Mouse (Mus musculus) natural killer cell, adult 2 months (primary cell): ENCODE results near the gene Tars2.
"Not testable (repeated sequence)": the region's sequence is repeated elsewhere in the genome, so short reads cannot be mapped to it uniquely, and the experiment has no call there.

ENCODE experiments used
- DNase-seq, 2 experiments: peaks; one replicate each; pipeline ENCODE4 v3.0.0; 2022; ENCODE audit warnings: low spot score in 2 of 2

Gene Tars2

DNA sequence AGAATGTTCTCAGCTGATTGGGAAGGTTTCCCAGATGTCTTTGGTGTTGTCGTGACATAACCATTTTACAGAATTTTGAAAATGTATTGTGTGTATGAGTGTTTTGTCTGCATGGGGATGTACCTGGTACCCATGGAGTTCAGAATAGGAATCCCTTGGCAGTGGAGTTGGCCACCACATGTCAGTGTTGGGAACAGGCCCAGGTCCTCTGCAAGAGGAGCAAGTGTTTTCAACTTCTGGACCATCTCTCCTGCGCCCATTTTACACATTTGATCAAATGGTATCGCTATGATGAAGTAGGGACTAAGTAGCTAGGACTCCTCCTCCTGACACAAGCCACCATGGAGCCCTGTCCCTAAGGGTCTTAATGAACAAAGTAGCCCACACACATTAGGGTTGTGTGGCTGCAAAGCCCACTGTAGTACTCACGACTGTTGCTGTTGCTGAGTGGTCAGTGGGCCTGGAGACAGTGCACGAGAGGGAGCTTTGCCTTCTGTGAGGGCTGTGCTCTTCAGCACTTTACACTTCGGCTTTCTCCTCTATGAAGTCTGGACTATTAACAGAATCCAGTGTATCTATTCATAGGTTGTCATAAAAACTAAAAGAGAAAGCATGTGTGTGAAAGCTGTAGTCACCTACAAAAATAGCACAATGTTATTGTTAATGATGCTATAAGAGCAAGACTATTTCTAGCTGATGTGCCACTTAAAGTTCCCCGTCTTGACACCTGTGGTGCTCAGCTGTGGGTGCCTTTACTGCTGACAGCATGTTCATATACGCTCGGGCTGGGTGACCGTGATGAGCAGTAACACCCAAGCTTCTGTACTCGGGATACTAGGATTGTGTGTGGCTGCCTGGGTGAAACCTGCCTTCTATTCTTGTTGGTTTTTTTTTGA lies 65.0 kb downstream of the Tars2 start:
- DNase-seq = no peak

DNA sequence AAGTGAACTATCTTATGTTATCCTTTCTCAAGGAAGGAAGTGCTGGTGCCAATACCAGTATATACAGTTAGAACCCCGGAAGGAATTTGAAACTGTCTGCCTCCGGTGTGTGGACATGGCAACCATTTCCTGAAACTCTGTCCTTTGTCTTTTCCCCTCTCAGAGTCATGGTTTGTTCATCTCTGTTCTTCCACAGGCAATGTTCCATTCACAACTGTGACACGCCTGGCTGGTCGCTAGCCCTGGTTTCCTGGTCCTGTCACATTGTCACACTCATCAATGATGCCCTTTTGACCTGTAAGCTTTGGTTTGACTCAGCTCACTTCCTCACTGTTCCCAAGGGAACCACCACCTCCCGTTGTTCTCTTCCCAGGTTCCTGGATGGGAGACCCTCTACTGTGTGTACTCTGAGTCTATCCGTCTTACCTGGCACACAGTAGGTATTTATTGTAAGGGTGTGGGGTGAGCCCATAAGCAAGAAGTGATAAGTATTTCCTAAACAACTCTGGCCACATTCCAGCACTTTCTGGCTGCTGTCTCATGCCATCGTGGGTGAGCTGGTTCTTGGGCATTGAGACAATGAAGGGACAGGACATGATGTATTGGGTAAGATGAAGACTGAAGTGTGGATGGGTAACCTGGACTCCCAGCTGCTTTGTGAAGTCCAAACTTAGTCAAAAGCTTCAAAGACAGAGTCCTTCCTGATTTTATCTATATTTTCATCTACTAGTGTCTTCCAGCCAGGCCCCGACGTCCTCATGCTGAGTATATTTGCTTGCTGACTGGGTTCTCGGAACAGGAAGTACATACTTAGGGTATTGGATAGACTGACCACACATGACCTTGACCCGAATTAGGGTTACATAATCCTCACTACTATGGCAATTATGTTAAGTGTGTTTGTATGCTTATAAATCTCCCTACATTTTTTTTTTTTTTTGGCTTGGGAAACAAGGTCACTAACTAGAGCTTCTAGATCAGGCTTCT lies 65.9 kb downstream of the Tars2 start:
- DNase-seq = no peak

DNA sequence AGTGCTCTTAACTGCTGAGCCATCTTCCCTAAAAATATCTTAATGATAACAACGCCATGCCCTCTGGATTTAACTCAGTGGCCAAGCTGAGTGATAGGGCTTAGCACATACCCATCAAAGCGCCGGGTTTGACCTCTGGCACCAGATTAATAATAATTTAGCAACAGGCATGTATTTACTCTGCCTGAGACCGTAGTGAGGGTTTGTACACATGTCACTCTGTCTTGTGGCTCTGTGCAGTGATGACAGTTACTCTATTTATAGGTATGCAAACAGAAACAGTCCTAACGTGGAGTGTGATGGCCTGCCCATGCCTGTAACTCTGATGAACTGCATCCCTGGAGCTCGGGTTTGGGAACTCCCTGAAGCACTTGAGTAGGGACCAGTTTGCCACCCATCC lies 67.3 kb downstream of the Tars2 start:
- no peak for DNase-seq

DNA sequence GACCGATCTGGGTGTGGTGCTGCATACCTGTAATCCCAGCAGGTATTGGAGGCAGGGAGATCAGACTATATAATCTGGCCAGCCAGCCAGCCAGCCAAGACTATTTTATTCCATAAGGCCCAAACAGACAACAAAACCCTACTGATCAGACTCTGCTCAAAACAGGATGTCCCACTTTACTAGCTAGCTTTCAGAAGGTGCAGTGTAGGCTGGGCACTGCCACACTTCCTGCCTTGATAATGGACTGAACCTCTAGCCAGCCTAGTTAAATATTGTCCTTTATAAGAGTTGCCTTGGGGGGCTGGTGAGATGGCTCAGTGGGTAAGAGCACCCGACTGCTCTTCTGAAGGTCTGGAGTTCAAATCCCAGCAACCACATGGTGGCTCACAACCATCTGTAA lies 69.5 kb downstream of the Tars2 start:
- not testable (repeated sequence) for DNase-seq
